Mouse (Mus musculus): ENCODE measurements at regions not wholly inside any gene's neighbourhood (a gene's known extent, or its start where the extent isn't known, plus 50 kb on each side); places are given as distances from the start of the nearest gene placed in this dataset.
"Not testable (repeated sequence)": the region's sequence is repeated elsewhere in the genome, so short reads cannot be mapped to it uniquely, and the experiment has no call there.

DNA sequence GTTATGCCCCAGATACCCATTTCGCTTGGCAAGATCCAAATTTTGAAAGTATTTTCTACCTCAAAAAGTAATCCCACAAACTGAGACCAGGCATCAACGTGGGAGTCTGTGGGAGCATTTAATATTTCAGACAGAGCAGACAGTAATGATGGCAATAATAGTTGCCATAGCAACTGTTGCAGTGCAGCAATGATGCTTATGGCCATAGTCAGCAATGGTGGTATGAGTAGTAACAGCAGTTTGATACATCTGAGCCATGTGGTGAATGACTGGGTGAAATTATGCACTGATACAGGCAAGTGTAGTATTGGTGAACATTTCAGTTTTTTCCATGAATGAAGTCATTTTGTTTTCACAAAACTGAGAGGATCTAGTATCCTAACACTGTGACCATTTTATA lies 600.8 kb upstream of the Igfbp3 start:
- DNase-seq (ENCODE audit: extremely low spot score, low spot score), result no peak

DNA sequence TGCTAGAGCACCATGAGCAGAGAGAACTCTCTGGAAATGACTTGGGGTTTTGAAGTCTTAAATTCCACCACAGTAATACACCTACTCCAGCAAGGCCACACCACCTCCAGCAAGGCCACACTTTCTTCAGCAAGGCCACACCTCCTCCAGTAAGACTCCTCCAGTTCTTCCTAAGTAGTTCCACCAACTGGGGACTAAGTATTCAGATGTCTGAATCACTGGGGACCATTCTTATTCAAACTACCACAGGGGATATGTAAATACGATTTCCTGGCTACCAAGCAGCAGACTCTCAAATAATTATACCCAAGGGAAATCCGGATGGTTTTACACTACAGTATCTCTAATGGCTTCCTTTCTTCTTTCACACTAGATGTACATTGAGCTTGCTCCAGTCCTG lies 598.7 kb upstream of the Igfbp3 start:
- no peak for DNase-seq (ENCODE audit: extremely low spot score, low spot score)

DNA sequence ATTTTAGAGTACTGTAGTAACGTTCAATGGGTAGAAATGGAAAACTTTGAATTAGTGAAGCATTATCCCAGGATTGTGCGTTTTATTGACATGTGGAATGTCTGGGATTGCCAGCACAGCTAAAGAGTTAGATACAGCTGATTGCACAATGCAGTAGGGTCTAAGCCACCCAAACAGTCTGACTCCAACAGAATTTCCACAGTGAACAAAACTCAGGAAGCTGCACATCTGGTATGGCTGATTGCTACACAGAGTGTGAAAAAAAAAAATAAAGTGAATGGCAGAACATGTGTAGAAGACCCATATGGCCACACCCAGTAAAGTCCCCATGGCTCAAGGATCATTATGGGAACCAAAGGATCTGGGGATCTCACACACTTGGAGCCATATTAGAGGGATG lies 596.0 kb upstream of the Igfbp3 start:
- DNase-seq (ENCODE audit: extremely low spot score, low spot score), result no peak

DNA sequence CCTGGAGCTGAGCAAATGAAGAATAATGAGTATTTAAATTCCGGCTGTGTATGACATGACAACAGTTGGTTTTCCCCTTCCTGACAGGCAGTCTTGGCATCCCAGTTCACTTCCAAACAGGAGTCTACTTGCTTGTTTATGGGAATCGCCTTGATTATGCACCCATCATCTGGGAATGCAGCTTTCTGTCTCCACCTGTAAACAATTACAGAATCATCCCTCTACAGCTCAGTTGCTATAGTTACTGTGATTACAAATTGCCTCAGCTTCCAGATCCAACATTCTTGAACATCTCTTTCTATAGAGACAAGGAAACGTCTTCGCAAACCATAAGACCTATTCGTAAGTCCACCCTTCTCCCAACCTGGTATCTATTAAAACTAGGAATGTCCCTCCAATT lies 582.6 kb upstream of the Igfbp3 start:
- no peak for DNase-seq (ENCODE audit: extremely low spot score, low spot score)

DNA sequence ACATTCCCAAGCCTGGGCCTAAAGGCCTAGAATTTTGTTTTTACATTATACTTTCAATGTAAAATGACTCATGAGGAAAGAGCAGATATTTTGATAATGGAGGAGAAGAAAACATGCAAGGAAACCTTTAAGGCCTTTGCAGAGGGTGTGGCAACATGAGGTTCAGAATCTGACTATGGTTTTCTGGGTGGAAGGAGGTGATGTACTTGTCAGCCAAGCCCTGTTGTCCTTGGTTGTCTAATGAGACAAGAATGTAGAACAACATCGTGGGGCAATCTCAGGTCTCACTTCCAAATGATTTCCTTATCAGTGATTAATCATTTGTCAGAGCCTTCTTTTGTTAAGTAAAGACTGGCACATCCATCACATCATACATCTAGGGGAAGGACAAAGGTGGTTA lies 580.5 kb upstream of the Igfbp3 start:
- DNase-seq (ENCODE audit: extremely low spot score, low spot score), result no peak

DNA sequence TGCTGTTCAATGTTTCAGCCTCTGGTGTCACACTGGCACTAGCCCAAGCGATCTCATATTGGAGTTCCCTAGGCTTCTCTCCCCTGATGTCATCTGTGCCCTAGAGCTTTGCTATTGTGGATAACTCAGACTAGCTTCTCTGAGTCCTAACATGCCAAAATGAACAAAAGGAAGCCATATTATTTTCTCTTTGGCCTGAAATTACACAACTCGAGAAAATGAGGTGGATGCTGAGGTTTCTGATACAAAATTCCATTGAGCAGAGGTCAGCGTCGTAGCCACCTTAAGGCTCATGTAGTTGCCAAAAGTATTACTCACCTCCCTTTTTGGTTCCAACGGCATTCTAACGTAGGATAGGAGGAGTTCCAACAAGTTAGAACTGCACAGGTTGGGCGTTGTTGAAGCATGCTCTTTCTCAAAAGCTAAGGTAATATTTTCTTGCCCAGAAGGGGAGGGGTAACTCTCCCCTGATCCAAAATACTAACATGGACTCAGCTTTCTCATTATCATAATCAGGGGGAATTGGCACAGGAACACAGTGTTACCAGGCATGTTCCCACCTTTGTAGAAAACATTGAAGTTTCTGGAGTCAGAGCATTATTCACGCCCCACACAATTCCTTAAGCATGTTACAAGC lies 566.9 kb upstream of the Igfbp3 start:
- no peak for DNase-seq (ENCODE audit: extremely low spot score, low spot score)

DNA sequence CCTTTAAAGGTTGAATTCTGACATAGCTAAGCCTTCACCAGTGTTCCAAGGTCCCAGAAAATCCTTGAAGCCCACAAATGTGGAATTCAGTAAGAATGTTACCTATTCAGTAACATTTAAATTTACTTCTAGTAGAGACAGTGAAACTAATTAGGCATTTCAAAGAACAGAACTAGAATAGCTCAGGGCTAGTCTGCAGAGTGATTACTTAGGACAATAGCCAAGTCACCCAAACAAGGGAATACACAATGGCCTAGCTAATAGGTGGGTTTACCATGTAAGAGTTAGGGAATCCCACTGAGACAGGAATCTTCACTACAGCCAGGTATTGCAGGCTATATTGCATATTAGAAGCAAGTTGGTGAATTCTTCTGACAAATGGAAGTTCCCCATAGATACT lies 561.6 kb upstream of the Igfbp3 start:
- not testable (repeated sequence) for DNase-seq (ENCODE audit: extremely low spot score, low spot score)

DNA sequence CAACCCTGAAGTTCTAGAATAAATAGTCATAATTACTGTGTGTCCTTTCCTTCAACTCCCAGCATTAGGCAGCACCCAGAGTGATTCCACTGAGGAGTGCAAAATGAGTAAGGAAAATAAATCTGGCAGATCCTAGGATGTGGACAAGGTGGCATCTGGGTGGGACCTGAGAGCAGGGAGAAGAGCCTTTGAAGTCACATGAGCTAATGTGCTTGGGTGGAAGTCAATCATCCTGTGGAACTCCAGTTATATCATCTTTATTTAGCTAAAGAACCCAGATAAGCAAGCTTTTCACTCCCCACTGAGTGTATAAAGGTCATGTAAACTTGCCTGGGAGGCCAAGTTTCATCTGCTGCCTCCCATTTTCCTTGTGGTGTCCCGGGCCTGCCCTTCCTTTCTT lies 551.6 kb upstream of the Igfbp3 start:
- DNase-seq (ENCODE audit: extremely low spot score, low spot score), result no peak

DNA sequence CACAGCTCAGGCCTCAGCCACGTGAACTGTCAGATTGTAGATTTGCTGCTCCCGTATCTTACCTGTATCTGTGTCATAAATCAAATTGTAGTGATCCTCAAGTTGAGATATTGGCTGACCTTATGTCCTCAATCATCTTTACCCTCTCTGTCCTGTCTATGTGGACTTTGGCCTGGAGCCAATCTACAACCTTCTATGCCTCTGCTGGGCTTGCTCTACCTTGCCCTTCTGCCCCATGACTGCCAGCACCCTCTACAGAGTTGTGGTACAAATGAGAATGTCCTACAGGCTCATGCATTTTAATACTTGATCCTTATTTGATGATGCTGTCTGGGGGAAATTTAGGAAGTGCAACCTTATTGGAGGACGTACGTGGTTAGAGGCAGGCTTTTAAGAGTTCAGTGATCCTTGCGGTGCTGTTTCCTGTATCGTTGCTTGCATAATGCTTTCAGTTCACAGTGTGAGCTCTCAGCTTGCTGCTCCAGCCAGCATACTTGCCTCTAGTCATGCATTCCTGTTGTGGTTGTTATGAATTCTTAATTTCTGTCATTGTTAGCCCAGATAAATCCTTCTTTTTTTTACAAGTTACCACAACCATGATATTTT lies 545.2 kb upstream of the Igfbp3 start:
- no peak for DNase-seq (ENCODE audit: extremely low spot score, low spot score)

Measured in neural tube, embryonic 10.5 days (tissue).